Mouse (Mus musculus): ENCODE data around the gene Krt88. TPM values are rescaled to one million over a fixed set of nuclear protein-coding genes. Genes with fewer than 3 reads are reported as not detected.
A peak's percentile ranks its signal among the peaks of the same experiment; 100 is the strongest.

Krt88 gene
- polyA plus RNA-seq, 1 experiment from 2014 or later = not detected

GRCm38 (mm10) chr15:101440837-101441236, 6.7 kb upstream of the Krt88 start:
- H3K27ac ChIP-seq = no peak overlapping the region
- ATAC-seq (ENCODE audit: borderline replicate concordance, extremely low read depth, low FRiP score, low TSS enrichment) = no peak
- 62% methylated on average over 4 of the region's 4 CpGs for WGBS

DNA sequence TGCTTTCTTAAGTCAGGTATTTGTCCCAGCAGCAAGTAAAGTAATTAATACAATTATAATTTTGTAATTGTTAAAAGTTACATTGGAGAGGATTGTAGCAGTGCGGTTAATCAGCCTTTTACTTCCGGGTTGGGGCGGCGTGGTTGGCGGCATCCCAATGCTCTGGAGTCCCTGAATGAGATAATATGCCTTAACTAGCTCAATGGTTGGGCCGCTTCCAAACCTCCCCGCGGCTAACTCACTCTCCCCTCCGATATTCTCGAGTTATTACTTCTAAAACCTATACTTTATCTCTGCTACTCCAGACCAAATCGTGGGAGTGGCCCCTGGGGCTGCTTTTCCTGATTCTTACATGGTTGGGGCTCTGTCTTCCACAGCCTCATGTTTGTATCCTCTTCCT, 972 bp upstream of the Krt88 start:
- H3K9ac ChIP-seq = no peak overlapping the region
- no peaks in the 10 kb centered on the region for H3K9me3 ChIP-seq
- H3K4me1 ChIP-seq = no peaks in the 10 kb centered on the region
- WGBS = 63% methylated on average over 11 of the region's 11 CpGs
- no peak overlapping the region for H3K4me2 ChIP-seq
- no peak for ATAC-seq (ENCODE audit: borderline replicate concordance, extremely low read depth, low FRiP score, low TSS enrichment)
- no peak overlapping the region for H3K4me3 ChIP-seq
- no peaks in the 10 kb centered on the region for H3K27me3 ChIP-seq
- H3K36me3 ChIP-seq = no peaks in the 10 kb centered on the region
- no peak overlapping the region for H3K27ac ChIP-seq

More at GRCm38 (mm10) chr15:101440837-101441236, 6.7 kb upstream of the Krt88 start:
- H3K9me3 ChIP-seq = no peaks in the 10 kb centered on the region
- no peak overlapping the region for H3K9ac ChIP-seq
- H3K4me1 ChIP-seq = peaks cover 7% of the 10 kb centered on the region
- H3K27me3 ChIP-seq = peaks cover 34% of the 10 kb centered on the region
- H3K4me3 ChIP-seq = no peak overlapping the region
- H3K36me3 ChIP-seq = no peaks in the 10 kb centered on the region
- H3K4me2 ChIP-seq = no peak overlapping the region

- ATAC-seq (ENCODE audit: borderline replicate concordance, extremely low read depth, low FRiP score, low TSS enrichment) = peak; percentile 67; the same call in 1 of the 2 replicates
- no peaks in the 10 kb centered on the region for H3K9me3 ChIP-seq
- no peak overlapping the region for H3K4me3 ChIP-seq
- no peak overlapping the region for H3K4me2 ChIP-seq
- H3K36me3 ChIP-seq = no peaks in the 10 kb centered on the region
- H3K4me1 ChIP-seq = 0 out of 2 replicates have a peak, but pooled peaks cover 1% of the 10 kb centered on the region
- H3K27ac ChIP-seq = no peak overlapping the region
- 3% methylated on average over 13 of the region's 13 CpGs for WGBS
- no peak overlapping the region for H3K9ac ChIP-seq
- no peaks in the 10 kb centered on the region for H3K27me3 ChIP-seq
These were observed 5.7 kb downstream of the Krt88 start for GRCm38 (mm10) chr15:101453093-101453736.

DNA sequence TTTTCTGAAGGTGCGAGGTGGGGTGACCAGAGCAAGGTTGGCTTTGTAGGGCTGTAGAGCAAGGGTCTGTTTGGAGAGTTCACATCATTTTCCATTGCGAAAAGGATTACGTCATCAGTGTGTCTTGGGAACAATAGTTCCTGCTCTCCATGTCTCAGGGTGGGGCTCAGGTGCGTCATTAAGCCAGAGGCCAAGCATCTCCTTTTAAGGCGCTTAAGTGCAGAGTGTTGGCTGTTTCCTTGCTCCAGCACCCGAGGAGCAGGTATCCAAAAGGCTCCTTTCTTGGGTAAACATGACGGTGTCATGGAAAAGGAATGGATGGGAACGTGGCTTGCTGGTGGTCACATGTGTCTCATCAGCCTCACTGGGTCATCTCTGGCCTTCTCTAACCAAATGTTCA, 7.2 kb downstream of the Krt88 start:
- Histone ChIP-seq H3K27me3 (no peaks in the 10 kb centered on the region), H3K9me3 (no peaks in the 10 kb centered on the region), H3K4me3 (no peak overlapping the region), H3K36me3 (no peaks in the 10 kb centered on the region), H3K9ac (no peak overlapping the region), H3K4me2 (no peak overlapping the region), H3K27ac (no peak overlapping the region), H3K4me1 (0 out of 2 replicates have a peak, but pooled peaks cover 6% of the 10 kb centered on the region)
- 61% methylated on average over 8 of the region's 8 CpGs for WGBS
- no peak for ATAC-seq (ENCODE audit: borderline replicate concordance, extremely low read depth, low FRiP score, low TSS enrichment)

- H3K4me1 ChIP-seq = 0 out of 2 replicates have a peak, but pooled peaks cover 6% of the 10 kb centered on the region
These were observed 7.7 kb downstream of the Krt88 start for GRCm38 (mm10) chr15:101455292-101455691.

DNA sequence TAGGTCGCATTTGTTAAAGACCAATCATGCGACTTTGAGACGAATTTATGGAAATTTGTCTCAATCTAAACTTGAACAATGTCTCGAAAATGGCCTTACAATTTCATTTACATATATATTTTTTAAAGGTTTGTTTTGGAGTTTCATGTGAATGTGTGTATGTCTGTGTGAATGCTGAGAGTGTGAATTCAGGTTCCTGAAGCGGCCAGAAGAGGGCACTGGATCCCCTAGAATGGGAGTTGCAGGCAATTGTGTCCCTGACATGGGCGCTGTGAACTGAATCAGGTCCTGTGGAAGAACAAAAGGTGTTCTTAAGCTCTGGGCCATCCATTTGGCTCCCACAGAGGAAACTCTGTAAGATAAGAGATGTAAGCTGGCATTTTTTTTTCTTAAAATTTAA, 8.3 kb downstream of the Krt88 start:
- Histone ChIP-seq H3K4me1 (0 out of 2 replicates have a peak, but pooled peaks cover 6% of the 10 kb centered on the region), H3K4me2 (no peak overlapping the region), H3K9me3 (no peaks in the 10 kb centered on the region), H3K9ac (no peak overlapping the region), H3K4me3 (no peak overlapping the region), H3K36me3 (no peaks in the 10 kb centered on the region), H3K27ac (no peak overlapping the region), H3K27me3 (no peaks in the 10 kb centered on the region)
- 85% methylated on average over 6 of the region's 6 CpGs for WGBS
- ATAC-seq (ENCODE audit: borderline replicate concordance, extremely low read depth, low FRiP score, low TSS enrichment) = no peak

More at GRCm38 (mm10) chr15:101455292-101455691, 7.7 kb downstream of the Krt88 start:
- no peak overlapping the region for H3K27ac ChIP-seq
- no peaks in the 10 kb centered on the region for H3K36me3 ChIP-seq
- no peak overlapping the region for H3K4me3 ChIP-seq
- no peak for ATAC-seq (ENCODE audit: borderline replicate concordance, extremely low read depth, low FRiP score, low TSS enrichment)
- no peak overlapping the region for H3K4me2 ChIP-seq
- H3K27me3 ChIP-seq = no peaks in the 10 kb centered on the region
- H3K9ac ChIP-seq = no peak overlapping the region
- no peaks in the 10 kb centered on the region for H3K9me3 ChIP-seq
- 70% methylated on average over 2 of the region's 2 CpGs for WGBS

DNA sequence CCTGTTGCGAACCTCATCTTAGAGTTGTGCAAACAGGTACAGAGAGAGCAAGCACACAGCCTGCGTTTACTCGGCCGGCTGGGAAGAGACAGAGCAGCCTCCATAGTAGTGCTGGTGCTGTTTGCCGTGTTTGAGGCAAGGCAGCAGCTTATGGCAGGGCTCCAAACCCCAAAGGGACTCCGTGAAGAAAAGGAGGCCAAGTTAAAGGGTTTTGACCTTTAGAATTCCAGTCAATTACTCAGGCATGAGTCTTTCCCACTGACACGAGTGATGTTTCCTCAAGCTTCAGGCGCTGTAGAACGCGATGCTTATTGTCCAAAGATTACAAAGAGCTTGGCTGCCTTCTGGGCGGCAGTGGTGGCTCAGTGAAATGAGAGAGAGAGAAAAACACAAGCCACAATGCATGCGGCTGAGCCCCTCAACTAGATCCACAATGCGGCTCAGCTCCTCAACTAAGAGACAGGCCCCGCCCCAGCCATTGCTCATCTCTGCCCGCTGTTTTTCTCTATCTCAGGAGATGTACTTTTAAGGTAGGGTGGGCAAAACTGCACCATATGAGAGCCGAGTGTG, 10.9 kb downstream of the Krt88 start:
- H3K4me2 ChIP-seq = no peak overlapping the region
- WGBS = 44% methylated on average over 16 of the region's 16 CpGs
- H3K27ac ChIP-seq = no peak overlapping the region
- no peaks in the 10 kb centered on the region for H3K27me3 ChIP-seq
- H3K4me1 ChIP-seq = 0 out of 2 replicates have a peak, but pooled peaks cover 6% of the 10 kb centered on the region
- ATAC-seq (ENCODE audit: borderline replicate concordance, extremely low read depth, low FRiP score, low TSS enrichment) = no peak
- no peak overlapping the region for H3K4me3 ChIP-seq
- no peaks in the 10 kb centered on the region for H3K36me3 ChIP-seq
- H3K9ac ChIP-seq = no peak overlapping the region
- no peaks in the 10 kb centered on the region for H3K9me3 ChIP-seq

GRCm38 (mm10) chr15:101459283-101459682, 11.7 kb downstream of the Krt88 start:
- no peak overlapping the region for H3K4me2 ChIP-seq
- H3K4me1 ChIP-seq = 0 out of 2 replicates have a peak, but pooled peaks cover 6% of the 10 kb centered on the region
- no peak overlapping the region for H3K9ac ChIP-seq
- H3K27me3 ChIP-seq = no peaks in the 10 kb centered on the region
- WGBS = 75% methylated on average over 14 of the region's 14 CpGs
- no peak for ATAC-seq (ENCODE audit: borderline replicate concordance, extremely low read depth, low FRiP score, low TSS enrichment)
- H3K4me3 ChIP-seq = no peak overlapping the region
- no peak overlapping the region for H3K27ac ChIP-seq
- no peaks in the 10 kb centered on the region for H3K36me3 ChIP-seq
- no peaks in the 10 kb centered on the region for H3K9me3 ChIP-seq

GRCm38 (mm10) chr15:101463651-101464050, 16.1 kb downstream of the Krt88 start, which contains the start of gene Krt81:
TSS of gene Krt81 (minus strand) at chr15:101463751.
- Histone ChIP-seq H3K4me2 (no peak within 1 kb of the TSS), H3K4me1 (0 out of 2 replicates have a peak, but pooled peaks cover under 1% of the 10 kb centered on the region), H3K9me3 (no peaks in the 10 kb centered on the region), H3K36me3 (no peaks in the 10 kb centered on the region), H3K27ac (no peak within 1 kb of the TSS), H3K9ac (no peak within 1 kb of the TSS), H3K27me3 (no peaks in the 10 kb centered on the region), H3K4me3 (no peak within 1 kb of the TSS)
- WGBS = 77% methylated on average over 13 of the region's 13 CpGs
- ATAC-seq (ENCODE audit: borderline replicate concordance, extremely low read depth, low FRiP score, low TSS enrichment) = no peak

- WGBS = 74% methylated on average over 4 of the region's 4 CpGs
- no peaks in the 10 kb centered on the region for H3K9me3 ChIP-seq
These were observed 21.5 kb downstream of the Krt88 start for GRCm38 (mm10) chr15:101469093-101469492.

DNA sequence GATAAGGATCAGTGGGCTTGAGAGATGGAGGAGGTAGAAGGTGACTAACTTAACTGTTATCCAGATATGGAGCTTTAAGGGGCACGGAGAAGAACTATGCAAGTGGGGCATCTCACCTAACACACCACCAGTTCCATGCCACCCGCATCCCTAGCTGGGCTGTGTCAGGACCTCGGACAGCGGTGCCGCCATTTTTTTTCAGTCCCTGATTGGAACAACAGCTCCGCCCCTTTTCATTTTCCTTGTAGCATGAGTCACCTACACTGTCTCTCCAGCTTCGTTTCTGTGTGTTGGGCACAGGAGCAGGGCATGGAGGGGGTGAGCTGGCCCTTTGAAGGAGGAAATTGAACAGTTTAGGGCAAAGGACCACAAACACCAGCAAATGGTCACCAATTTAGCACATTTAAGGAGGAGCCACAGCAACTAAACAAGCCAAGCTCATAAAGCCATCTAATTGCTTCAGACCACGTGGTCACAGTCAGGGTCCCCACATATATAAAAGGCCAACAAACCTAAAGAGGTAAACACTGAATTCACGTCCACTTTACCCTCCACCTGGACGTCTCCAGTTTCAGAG, 25.5 kb downstream of the Krt88 start, which contains the start of gene Krt86:
Krt86 (plus strand) TSS at position 527 of the 577 bp plus-strand sequence.
- no peak for ATAC-seq (ENCODE audit: borderline replicate concordance, extremely low read depth, low FRiP score, low TSS enrichment)
- H3K4me2 ChIP-seq = no peak within 1 kb of the TSS
- H3K36me3 ChIP-seq = no peaks in the 10 kb centered on the region
- no peaks in the 10 kb centered on the region for H3K9me3 ChIP-seq
- 23% methylated on average over 10 of the region's 10 CpGs for WGBS
- no peaks in the 10 kb centered on the region for H3K4me1 ChIP-seq
- no peak within 1 kb of the TSS for H3K9ac ChIP-seq
- H3K27me3 ChIP-seq = 0 out of 2 replicates have a peak, but pooled peaks cover 5% of the 10 kb centered on the region
- H3K27ac ChIP-seq = no peak within 1 kb of the TSS
- no peak within 1 kb of the TSS for H3K4me3 ChIP-seq

More at GRCm38 (mm10) chr15:101469093-101469492, 21.5 kb downstream of the Krt88 start:
- ATAC-seq (ENCODE audit: borderline replicate concordance, extremely low read depth, low FRiP score, low TSS enrichment) = no peak
- no peak overlapping the region for H3K4me3 ChIP-seq
- H3K4me1 ChIP-seq = no peaks in the 10 kb centered on the region
- no peaks in the 10 kb centered on the region for H3K36me3 ChIP-seq
- no peak overlapping the region for H3K27ac ChIP-seq
- H3K27me3 ChIP-seq = no peaks in the 10 kb centered on the region
- no peak overlapping the region for H3K9ac ChIP-seq
- no peak overlapping the region for H3K4me2 ChIP-seq
